Mouse (Mus musculus) adrenal gland, postnatal 36 days (tissue): ENCODE data around the gene Rfc2. TPM values are rescaled to one million over a fixed set of nuclear protein-coding genes. Genes with fewer than 3 reads are reported as not detected.

ENCODE experiments used
- DNase-seq, 2 experiments: peaks; one replicate each; pipeline ENCODE4 v3.0.0; 2021; ENCODE audit warnings: mixed read lengths in 1 of 2
- total RNA-seq, 2 experiments: library from RNA; stranded (reverse); gene quantifications; 2 replicates each; pipeline ENCODE4 v1.2.3; 2021

The Rfc2 gene
- total RNA-seq, 2 experiments from 2014 or later, result 48.2 to 49.4 TPM

DNA sequence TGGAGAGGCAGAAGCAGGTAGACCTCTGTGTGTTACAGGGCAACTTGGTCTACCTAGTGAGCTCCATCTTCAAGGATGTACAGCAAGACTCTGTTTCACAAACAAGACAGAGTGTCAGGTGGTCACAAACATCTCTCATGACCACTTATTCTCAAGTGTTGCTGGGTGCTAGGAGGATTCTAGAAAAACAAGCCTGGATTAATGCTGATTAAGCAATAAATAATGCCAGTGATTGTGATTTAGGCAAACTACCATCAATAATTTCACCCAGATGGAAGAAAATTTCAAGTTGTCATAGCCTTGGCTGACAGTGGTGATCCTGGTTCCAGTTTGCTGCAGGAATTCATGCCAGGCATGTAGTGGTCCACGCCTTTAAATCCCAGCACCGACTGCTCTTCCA lies 16.9 kb upstream of the Rfc2 start:
- DNase-seq, result no peak

DNA sequence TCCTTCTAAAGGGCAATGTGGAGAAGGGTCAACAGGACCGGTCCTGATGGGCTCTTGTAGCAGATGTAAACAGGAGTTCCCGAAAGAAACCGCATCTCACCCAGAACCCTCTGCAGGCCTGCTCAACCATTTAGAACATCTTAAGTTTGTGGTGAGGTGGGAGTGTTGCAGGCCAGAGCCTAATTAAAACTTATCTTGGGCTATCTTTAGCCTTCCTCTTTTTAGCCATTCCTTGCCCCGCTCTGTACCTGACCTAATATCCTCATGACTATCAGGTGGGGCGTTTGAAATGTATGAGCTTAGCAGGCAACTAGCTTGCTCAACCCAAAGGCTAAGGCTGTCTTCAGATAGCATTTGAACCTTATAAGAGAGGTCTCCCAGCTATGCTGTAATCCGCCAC lies 15.5 kb upstream of the Rfc2 start:
- no peak for DNase-seq

DNA sequence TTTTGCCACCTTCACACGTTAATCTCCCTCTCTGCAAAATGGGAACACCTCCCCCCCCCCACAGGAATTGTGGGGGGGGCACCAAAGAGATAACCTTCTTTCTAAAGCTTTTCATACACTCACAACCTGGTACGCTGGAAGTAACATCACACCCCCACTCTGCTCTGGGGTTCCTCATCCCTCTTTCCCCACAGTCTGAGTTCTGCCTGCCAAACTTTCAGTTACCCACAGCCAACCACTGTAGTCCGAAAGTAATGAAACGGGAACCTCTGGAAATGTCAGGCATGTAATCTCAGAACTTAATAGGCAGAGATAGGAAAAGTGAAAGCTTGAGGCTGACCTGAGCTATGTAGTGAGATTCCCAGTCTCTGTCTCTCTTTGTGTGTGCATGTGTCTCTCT lies 13.7 kb upstream of the Rfc2 start:
- no peak for DNase-seq

DNA sequence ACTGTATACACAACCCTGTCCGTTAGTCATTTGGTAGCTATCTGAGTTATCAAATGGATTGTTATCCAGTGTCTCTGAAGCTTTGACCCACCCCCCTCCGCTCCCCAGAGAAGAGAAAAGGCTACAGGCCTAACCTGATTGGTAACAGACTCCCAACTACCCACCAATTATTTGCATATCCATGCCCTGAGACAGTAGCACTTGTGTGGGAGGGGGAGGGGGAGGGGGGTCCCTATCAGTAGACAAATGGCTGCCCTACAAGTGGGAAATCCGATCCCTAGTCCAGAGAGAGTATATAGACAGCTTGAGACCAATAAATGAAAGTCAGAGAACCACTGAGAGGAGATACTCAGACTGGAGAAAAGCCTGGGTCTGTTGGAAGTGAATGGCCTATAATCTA lies 13.1 kb upstream of the Rfc2 start:
- no peak for DNase-seq

DNA sequence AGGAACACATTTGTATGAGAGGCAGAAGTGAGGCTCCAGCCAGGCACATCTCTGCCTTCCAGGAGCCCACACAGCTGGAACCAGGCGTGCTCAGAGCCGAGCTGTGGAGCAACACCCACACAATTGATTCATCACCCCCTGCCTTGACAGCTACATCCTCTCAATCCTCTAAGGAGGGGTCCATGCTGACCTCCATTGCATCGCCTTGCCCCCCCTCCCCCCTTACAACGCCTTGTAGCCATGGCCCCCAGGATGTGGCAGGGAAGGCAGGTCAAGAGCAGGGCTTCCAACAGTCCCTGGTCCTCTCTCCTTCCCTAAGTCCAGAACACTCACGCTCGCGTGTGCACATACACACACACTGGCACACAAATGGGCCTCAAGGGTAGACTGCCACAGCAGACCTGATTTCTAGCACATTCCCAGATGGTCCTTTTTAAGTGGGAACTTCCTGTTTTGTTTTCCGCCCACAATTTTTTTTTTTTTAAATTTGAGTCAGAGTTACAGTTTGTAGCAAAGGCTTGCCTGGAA lies 12.1 kb upstream of the Rfc2 start:
- DNase-seq, result no peak

DNA sequence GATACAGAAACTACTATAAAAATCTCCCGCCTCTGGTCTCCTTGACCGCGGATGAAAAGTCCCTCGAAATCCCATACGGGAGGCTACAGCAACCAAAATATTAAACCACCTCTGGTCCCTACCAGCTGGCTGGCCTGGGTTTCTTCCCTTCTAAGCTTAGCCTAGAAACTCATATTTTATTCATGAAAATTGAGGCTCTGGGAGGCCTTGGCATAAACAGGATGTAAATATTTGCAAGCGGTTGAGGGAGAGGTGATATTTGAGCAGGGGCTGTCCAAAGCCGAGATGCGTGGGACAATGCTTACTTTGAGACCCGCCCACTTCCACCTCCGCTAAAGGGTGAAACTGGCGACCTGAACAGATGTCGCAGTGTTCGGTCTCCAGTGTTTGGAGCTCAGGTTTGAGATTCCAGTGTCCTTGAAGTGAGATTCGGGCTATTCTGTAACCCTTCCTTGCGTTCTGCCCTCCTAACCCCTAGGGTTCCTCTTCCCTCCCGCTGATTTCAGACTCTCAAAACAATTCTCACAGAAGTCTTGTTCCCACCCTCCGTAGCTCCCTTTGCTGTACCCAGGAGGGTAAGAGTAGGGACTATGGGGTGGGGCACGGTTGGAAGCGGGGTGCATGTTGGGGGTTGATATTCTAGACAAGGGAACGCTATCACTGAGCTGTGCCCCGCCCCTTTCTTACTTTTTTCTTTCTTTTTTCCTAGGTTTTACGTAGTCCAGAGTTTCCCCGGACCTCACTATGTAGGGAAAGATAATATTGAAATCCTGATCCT lies 9.2 kb upstream of the Rfc2 start:
- DNase-seq, result peak; percentile 63 to 76

DNA sequence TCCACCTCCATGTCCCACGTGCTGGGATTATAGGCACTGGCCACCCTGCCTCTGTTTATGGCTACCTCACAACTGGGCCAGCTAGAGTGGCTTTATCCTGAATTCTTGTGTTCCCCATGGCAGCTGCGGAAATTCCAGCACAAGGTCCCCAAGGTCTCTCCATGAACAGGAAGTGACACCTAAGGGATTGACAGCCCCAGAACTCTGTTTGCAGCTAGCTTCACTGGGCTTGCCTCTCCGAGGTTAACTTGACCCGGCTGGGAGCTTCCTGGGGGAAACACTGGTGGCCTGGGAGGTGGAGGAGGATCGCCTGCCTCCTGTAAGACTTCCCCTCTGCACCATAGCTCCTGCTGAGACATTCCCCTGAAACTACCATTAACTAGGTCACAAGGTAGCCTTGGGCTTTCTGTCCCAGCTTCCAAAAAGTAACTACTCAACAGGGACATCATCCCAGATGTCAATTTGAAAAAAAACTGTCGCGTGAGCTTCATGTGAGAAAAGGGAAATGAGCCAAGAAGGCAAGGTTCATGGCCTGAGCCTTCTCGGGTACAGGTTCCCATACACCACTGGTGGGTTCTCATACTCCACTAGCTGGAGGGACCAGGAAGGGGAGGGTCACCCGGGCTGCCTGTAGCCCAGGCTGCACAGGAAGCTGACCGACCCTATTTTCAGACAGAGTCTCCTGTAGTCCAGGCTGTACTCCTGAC lies 8.5 kb upstream of the Rfc2 start:
- DNase-seq, result peak in 1 of 2 experiments; percentile 37

DNA sequence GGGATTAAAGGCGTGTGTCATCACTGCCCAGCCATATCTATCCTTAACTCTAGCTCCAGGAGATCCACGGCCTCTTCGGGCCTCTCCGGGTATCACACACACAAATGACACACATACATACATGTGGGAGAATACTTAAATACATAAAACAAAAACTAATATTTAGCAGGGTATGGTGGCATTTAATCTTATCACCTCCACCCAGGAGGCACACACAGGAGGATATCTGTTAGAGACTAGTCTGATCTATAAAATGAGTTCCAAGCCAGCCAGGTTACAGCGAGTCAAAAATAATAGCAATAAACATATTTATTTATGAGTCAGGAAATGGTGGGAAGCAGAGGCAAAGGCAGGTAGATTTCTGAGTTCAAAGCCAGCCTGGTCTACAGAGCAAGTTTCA lies 5.3 kb upstream of the Rfc2 start:
- no peak for DNase-seq

DNA sequence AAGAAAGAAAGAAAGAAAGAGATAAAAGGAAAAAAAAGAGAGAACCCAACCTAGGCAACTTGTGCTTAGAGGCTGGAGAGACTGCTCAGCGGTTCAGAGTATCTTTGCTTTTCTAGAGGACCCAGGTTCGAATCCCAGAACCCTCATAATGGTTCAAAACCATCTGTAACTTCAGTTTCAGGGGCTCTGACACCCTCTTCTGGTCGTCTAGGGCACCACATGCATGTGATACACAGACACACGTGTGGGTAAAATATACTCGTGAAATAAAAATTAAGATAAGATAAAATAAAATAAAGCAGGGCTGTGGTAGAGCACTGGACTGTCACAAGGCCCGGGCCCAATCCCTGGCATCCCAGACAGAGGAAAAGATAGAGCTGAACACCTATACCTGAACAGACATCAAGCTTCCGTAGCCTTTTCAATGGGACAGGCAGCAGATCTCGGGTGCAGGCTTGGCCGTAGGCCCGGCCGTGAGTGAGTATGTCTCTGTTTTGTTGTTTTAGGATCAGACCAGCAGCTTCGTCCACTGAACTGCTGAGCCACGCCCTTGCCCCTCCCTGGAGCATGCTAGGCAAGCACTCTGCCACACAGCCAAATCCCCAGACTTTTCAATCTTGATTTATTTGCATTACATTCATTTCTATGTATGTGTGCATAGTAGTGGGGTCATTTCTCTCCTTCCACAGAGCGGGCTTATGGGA lies 4.5 kb upstream of the Rfc2 start:
- DNase-seq, result no peak

DNA sequence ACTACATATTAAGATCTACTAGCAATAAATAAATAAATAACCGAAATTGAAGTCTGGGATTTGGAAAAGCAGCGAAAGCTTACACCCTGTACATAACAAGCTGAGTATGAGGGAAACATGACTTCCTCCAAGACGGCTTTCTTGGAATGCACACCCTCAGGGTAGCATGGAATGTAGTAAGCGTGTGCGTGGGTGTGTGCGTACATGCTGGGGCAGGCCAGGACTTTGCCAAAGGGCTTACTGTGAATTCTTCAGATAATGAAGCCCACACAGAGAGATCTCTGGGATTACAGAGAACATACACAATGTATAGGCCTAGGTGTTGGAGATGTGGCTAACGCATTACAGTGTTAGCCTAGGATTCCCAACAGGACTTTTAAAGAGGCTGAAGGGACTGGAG lies 3.6 kb upstream of the Rfc2 start:
- no peak for DNase-seq

DNA sequence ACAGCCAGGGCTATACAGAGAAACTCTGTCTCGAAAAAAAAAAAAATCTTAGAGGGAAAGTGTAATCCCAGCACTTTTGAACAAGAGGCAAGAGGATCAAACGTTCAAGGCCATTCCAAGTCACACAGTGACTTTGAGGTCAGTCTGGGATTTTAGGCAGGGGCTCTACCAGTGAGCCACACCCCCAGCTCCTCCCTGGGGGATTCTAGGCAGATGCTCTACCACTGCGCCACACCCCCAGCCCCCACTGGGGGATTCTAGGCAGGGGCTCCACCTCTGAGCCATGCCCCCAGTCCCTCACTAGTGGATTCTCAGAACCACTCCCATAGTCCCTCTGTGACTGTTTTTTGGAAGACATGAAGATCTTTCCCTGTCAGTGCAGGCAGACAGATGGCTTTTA lies 2.0 kb upstream of the Rfc2 start:
- no peak for DNase-seq

DNA sequence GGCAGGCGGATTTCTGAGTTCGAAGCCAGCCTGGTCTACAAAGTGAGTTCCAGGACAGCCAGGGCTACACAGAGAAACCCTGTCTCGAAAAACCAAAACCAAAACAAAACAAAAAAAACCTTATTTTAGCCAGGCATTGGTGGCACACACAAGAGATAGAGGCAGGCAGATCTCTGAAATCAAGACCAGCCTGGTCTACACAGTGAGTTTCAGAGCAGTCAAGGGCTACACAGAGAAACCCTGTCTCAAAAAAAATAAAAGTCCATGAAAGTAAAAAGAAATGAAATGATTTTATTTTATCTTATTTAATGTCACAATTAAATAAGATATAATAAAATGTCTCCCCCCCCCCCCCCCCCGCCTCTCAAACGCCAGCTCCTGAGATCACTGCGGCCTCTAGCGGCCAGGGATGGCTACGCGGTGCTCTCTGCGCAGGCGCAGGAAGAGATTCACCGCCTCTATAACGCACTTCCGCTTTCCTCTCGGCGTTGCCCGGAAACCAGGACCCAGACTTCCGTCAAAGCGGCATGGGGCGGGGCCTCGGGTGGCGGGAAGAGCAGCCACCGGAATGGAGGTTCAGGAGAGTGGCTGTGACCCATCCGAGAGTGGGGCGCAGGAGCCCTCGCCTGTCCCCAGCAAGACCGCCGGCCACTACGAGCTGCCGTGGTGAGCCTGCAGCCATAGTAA lies 1.2 kb downstream of the Rfc2 start:
- DNase-seq, result peak; percentile 97 to 98

DNA sequence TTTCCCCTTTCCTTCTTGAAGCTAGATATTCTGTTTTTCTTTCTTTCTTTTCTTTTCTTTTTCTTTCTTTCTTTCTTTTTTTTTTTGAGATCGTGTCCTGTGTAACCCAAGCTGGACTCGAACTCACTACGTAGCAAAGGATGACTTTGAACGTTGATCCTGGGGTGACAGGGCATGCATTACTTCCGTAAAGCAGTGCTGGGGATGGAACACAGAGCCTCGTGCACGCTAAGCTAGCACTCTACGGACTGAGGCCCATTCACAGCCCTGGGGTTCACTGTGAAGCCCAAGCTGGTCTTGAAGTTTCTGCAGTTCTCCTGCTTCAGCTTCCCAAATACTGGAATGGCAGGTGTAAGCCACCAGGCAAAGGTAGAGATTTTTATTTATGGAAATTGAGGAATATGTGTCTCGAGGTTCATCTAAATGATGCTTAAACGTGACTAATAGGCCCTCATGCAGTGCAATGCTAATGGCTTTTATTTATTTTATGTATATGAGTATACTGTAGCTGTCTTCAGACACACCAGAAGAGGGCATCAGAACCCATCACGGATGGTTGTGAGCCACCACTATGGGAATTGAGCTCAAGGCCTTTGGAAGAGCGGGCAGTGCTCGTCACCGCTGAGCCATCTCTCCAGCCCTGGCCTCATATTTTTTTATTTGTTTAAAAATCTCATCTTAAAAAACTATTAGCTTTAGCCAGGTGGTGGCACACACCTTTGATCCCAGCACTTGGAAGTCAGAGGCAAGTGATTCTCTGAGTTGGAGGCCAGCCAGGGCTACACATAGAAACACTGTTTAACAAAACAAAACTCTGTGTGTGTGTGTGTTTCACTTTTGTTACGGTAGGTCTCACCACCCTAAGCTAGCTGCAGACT lies 2.1 kb downstream of the Rfc2 start:
- DNase-seq, result no peak

DNA sequence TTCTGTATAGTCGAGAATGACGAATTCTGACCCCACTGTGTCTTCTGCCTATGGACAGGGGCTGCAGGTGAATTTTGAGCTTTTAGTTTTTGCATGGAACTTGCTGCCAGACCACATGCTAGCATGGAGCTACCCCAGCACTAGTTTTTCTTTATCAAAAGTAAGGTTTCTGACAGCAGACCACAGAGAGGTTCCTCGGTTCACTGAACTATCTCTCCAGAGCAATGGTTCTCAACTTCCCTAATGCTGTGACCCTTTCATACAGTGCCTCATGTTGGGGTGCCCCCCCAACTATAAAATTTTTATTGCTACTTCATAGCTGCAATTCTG lies 2.7 kb downstream of the Rfc2 start:
- no peak for DNase-seq

DNA sequence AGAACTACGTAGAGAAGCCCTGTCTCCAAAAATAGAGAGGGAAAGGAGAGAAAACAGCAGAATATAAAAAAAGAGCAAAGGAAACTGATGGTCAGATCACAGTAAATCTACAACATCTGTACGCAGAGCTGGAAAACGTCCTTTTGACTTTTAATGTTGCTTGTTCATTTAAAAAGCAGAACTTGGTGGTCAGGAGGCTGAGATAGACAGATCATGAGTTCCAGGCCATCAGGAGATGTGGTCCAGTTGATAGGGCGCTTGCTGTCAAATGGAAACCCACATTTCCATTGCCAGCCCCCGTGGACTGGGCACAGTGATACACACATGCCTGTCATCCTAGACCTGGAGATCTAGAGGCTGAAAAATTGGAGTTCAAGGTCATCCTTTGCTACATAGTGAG lies 3.6 kb downstream of the Rfc2 start:
- no peak for DNase-seq

DNA sequence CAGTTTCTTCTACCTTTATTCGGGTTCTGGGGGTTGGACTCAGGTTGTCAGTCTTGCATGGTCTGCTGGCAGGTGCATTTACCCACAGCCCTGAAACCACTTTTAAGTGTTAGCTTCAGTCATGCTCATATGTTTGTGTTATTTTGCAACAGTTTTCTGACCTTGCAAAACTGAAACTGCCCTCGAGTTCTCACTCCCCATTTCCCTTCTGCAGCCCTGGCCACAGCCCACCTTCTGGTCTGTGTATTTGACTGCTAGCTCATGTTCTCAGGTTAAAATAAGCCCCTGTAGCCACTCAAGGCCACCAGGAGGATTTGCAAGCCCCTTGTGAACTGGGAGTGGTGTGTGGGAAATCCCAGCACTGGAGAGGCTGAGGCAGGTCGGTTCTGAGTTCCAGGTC lies 8.7 kb downstream of the Rfc2 start:
- DNase-seq, result no peak

DNA sequence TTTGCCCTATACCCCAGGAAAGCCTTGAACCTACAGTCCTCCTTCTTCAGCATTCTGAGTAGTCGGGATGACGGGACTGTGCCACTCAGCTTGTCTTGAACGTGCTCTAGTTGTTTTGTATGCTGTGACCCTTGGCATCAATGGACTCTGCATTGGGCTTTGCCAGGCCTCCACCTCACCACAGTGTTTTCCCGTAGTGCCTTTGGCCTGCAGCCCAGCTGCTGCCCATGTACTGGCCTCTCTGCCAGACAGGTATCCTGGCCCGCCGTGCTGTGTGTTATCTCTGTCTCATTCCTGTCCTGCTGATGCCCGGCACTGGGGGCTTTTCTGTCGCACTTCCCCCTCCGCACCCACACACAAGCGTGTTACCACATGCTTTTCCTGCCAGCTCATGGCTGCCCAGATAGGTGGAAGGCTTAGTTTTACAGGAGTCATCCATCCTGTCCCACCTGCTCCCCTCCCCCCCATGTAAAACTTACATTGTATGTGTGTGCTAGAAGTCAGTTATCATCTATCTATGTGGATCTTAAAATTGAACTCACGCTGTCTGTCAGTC lies 10.9 kb downstream of the Rfc2 start:
- DNase-seq, result no peak

DNA sequence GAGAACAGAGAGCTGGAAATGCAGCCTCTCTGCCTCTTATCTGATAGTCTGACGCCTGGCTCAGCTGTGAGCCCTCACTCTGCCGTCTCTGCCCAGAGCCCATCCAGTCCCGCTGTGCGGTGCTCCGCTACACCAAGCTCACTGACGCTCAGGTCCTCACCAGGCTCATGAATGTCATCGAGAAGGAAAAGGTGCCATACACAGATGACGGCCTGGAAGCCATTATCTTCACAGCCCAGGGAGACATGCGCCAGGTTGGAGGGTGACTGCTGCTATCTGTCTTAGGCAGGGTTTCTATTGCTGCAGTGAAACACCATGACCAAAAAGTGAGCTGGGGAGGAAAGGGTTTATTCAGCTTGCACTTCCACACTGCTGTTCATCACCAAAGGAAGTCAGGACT lies 11.9 kb downstream of the Rfc2 start:
- DNase-seq, result no peak

DNA sequence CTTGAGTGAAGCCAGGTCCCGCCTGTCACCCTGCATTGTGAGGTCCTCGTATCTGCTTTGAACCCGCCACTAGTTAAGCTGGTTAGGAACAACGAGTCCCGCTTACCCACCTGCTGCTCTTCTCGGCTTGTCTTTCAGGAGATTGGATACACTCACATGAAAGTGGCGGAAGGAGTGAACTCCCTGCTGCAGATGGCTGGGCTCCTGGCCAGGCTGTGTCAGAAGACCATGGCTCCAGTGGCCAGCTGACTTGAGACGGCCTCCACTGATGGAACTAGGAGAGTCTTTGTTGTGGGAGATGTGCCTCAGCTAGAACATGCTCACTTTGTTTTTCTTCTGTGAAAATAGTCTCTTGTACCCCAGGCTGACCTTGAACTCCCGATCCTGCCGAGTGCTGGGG lies 16.5 kb downstream of the Rfc2 start:
- no peak for DNase-seq

DNA sequence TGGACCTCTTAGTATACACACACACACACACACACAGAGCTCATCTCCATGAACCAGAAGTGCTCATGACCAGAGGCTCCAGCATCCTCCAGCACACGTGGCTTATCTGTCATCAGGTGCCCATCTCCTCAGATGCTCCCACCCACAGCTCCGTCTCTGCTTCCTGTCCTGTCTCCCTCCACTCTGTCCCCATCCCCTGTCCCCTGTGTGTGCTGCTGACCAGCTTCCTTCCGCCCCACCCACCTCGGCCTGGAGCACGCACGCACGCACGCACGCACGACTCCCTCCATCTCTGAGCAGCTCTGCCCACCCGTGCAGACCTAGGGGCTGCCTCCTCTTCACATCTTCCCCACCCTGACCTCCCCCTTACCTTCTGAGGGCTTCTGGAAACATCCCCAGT lies 23.2 kb downstream of the Rfc2 start:
- no peak for DNase-seq

DNA sequence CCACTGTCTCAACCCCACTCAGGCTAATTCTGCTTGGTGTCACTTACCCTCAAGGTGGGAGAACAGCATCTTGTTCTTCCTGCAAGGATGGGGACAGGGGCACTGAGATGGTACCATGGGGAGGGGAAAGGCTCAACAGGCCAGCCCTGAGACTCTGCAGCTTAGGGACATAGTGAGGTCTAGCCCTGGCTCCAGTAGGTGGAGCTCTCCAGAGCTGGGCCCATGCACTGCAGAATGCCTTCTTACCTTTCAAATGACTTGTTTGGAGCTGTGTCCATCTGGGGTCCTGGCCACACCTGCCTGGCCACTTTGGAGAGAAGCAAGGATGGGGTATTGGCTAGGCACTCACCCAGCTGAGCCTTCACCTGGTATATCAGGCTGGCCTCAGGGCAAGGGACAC lies 25.1 kb downstream of the Rfc2 start:
- DNase-seq, result no peak
